ENCODE assay signal across 9 mouse cellular contexts in genomic region chr14:55763166-55763565, GRCm38 (mm10). TPM values are rescaled to one million over a fixed set of nuclear protein-coding genes. Genes with fewer than 3 reads are reported as not detected.
DNase-seq lines count a peak whose midpoint lies in the region; ATAC-seq and TF ChIP-seq lines count a peak whose summit lies in the region.
"Had no signal": no experiment of that assay in that cellular context is flagged by ENCODE, and none has a peak within 500 bp of the region (broad histone marks: within the 10 kb centered on the region; RNA-seq: fewer than 3 reads in every experiment).

No protein-coding gene starts in this region.

- no peak for DNase-seq in left cerebral cortex, adult 2 months (ENCODE audit: extremely low spot score in 1 of 2, low spot score in 2 of 2)
- DNase-seq in left cerebral cortex, postnatal 14 days (ENCODE audit: low spot score in 2 of 2): no peak
- no peak for DNase-seq in embryonic facial prominence, embryonic 14.5 days (ENCODE audit: low spot score)
- no peak for DNase-seq in limb, embryonic 10.5 days (ENCODE audit: low spot score)
- DNase-seq in midbrain, postnatal 0 days (ENCODE audit: low spot score): no peak
- no peak for DNase-seq in adrenal gland, adult (ENCODE audit: inconsistent age in 2 of 2, low spot score in 1 of 2)
- no peak for DNase-seq in left cerebral cortex, postnatal 4 days

- ATAC-seq in embryonic facial prominence, embryonic 14.5 days (ENCODE audit: low read depth): no peak
- ATAC-seq in midbrain, postnatal 0 days (ENCODE audit: low FRiP score): no peak
- no peak for ATAC-seq in erythroblast, adult 5-6 weeks (replicated peaks; ENCODE audit: low FRiP score, poor library complexity, severe bottlenecking)

- H3K9me3 ChIP-seq in embryonic facial prominence, embryonic 14.5 days (ENCODE audit: control insufficient read depth, low read length): no peaks in the 10 kb centered on the region
- H3K9me3 ChIP-seq in limb, embryonic 10.5 days (replicated peaks): no peaks in the 10 kb centered on the region
- no peaks in the 10 kb centered on the region for H3K9me3 ChIP-seq in midbrain, postnatal 0 days (ENCODE audit: low read length)

- H3K27ac ChIP-seq in left cerebral cortex, adult 2 months: 0 out of 2 replicates have a peak overlapping the region, but pooled peaks have one; percentile 8
- H3K27ac ChIP-seq in embryonic facial prominence, embryonic 14.5 days (replicated peaks; ENCODE audit: low read depth, low read length): peak overlapping the region; percentile 40; the same call in 1 of the 2 replicates
- peak overlapping the region; percentile 91; the same call in 1 of the 2 replicates for H3K27ac ChIP-seq in limb, embryonic 10.5 days
- H3K27ac ChIP-seq in midbrain, postnatal 0 days (ENCODE audit: low read depth, low read length): 0 out of 2 replicates have a peak overlapping the region, but pooled peaks have one; percentile 71

- H3K4me3 ChIP-seq in left cerebral cortex, adult 2 months: no peak overlapping the region
- H3K4me3 ChIP-seq in embryonic facial prominence, embryonic 14.5 days (ENCODE audit: low read depth, low read length): no peak overlapping the region; the same call in 1 of the 2 replicates
- H3K4me3 ChIP-seq in limb, embryonic 10.5 days: 0 out of 2 replicates have a peak overlapping the region, but pooled peaks have one; percentile 70
- no peak overlapping the region for H3K4me3 ChIP-seq in midbrain, postnatal 0 days (ENCODE audit: low read depth, low read length)

- H3K27me3 ChIP-seq in embryonic facial prominence, embryonic 14.5 days (replicated peaks; ENCODE audit: control insufficient read depth, insufficient read depth, low read length): peaks cover 37% of the 10 kb centered on the region
- peaks cover 77% of the 10 kb centered on the region for H3K27me3 ChIP-seq in limb, embryonic 10.5 days (ENCODE audit: low read depth, poor library complexity, severe bottlenecking)
- H3K27me3 ChIP-seq in midbrain, postnatal 0 days (ENCODE audit: insufficient read depth, low read length): peaks cover 15% of the 10 kb centered on the region; the same call in 1 of the 2 replicates

- WGBS in embryonic facial prominence, embryonic 14.5 days: 56% methylated on average over 7 of the region's 7 CpGs
- 70% methylated on average over 7 of the region's 7 CpGs for WGBS in limb, embryonic 10.5 days
- 62% methylated on average over 7 of the region's 7 CpGs for WGBS in midbrain, postnatal 0 days

- no peak for TF ChIP-seq CTCF in left cerebral cortex, adult 2 months (IDR thresholded peaks at IDR 0.05)
- TF ChIP-seq CTCF in midbrain, postnatal 0 days (IDR thresholded peaks at IDR 0.05): no peak

- intact Hi-C loops in left cerebral cortex, adult 2 months (cut with DNase I): loop anchor here (5.0 kb wide), 1 partner anchor 139 kb away; the partner anchor contains the start of gene Sdr39u1
- intact Hi-C loops in left cerebral cortex, postnatal 14 days (cut with DNase I): no loop called here
- intact Hi-C loops in left cerebral cortex, postnatal 4 days (cut with DNase I): no loop called here

- peaks cover 9% of the 10 kb centered on the region; the same call in 1 of the 2 replicates for H3K4me1 ChIP-seq in embryonic facial prominence, embryonic 14.5 days (ENCODE audit: control insufficient read depth, insufficient read depth, low read length)
- peaks cover 28% of the 10 kb centered on the region for H3K4me1 ChIP-seq in limb, embryonic 10.5 days
- peaks cover 10% of the 10 kb centered on the region; the same call in 1 of the 2 replicates for H3K4me1 ChIP-seq in midbrain, postnatal 0 days (ENCODE audit: insufficient read depth, low read length)

- peak overlapping the region; percentile 76 for H3K9ac ChIP-seq in embryonic facial prominence, embryonic 14.5 days (ENCODE audit: low read depth, low read length)
- 0 out of 2 replicates have a peak overlapping the region, but pooled peaks have one; percentile 77 for H3K9ac ChIP-seq in midbrain, postnatal 0 days (replicated peaks; ENCODE audit: low read length, poor library complexity, severe bottlenecking)

- peak overlapping the region; percentile 95 for H3K4me2 ChIP-seq in embryonic facial prominence, embryonic 14.5 days (ENCODE audit: low read depth, low read length)
- no peak overlapping the region; the same call in 1 of the 2 replicates for H3K4me2 ChIP-seq in midbrain, postnatal 0 days (ENCODE audit: low read depth, low read length, poor library complexity, severe bottlenecking)

- no peaks in the 10 kb centered on the region for H3K36me3 ChIP-seq in embryonic facial prominence, embryonic 14.5 days (ENCODE audit: control insufficient read depth, insufficient read depth, low read length)
- H3K36me3 ChIP-seq in limb, embryonic 10.5 days: no peaks in the 10 kb centered on the region; the same call in 1 of the 2 replicates
- no peaks in the 10 kb centered on the region for H3K36me3 ChIP-seq in midbrain, postnatal 0 days (ENCODE audit: insufficient read depth, low read length)

RNA-seq across cellular contexts. Expression of gene Ltb4r2, which starts 1.9 kb away (rescaled TPM):
- total RNA-seq in left cerebral cortex, adult 2 months (2021): under 1 TPM; 0.33 to 0.38 TPM
- under 1 TPM; 0.22 to 0.42 TPM for total RNA-seq in left cerebral cortex, postnatal 14 days (2021)
- 0.47 and 0.51 TPM in 2 replicates for polyA plus RNA-seq in embryonic facial prominence, embryonic 14.5 days (2014; fragmentation: Nextera tagmentation; extraction: Ambion mirVana)
- 0.23 and 0.30 TPM in 2 replicates for polyA plus RNA-seq in limb, embryonic 10.5 days (2016; fragmentation: Nextera tagmentation; extraction: Ambion mirVana)
- 0.38 and 1.6 TPM in 2 replicates for total RNA-seq in midbrain, postnatal 0 days (2014; rRNA removed)
- polyA plus RNA-seq in midbrain, postnatal 0 days (2015; fragmentation: Nextera tagmentation; extraction: Ambion mirVana): 0.43 and 0.60 TPM in 2 replicates
- 1 to 10 TPM in 1 of 2 experiments, under 1 TPM in 1; 0.79 to 1.0 TPM for total RNA-seq in left cerebral cortex, postnatal 4 days (2021)
- total RNA-seq in erythroblast, adult 5-6 weeks (2015; ENCODE audit: low replicate concordance): not detected in 2 replicates
- total RNA-seq in erythroblast, adult 5-6 weeks (2017; ENCODE audit: low replicate concordance): 0.14 TPM in 1 of 2 replicates, not detected in the other

RNA-seq across cellular contexts. Expression of gene Ltb4r1, which starts 2.6 kb away (rescaled TPM):
- under 1 TPM; 0.33 to 0.50 TPM for total RNA-seq in left cerebral cortex, adult 2 months (2021)
- total RNA-seq in left cerebral cortex, postnatal 14 days (2021): under 1 TPM; 0.24 to 0.40 TPM
- 0.24 and 0.56 TPM in 2 replicates for polyA plus RNA-seq in embryonic facial prominence, embryonic 14.5 days (2014; fragmentation: Nextera tagmentation; extraction: Ambion mirVana)
- polyA plus RNA-seq in limb, embryonic 10.5 days (2016; fragmentation: Nextera tagmentation; extraction: Ambion mirVana): 0.14 and 0.26 TPM in 2 replicates
- 0.88 and 1.8 TPM in 2 replicates for total RNA-seq in midbrain, postnatal 0 days (2014; rRNA removed)
- polyA plus RNA-seq in midbrain, postnatal 0 days (2015; fragmentation: Nextera tagmentation; extraction: Ambion mirVana): 0.94 and 1.1 TPM in 2 replicates
- total RNA-seq in left cerebral cortex, postnatal 4 days (2021): 1 to 10 TPM; 1.0 to 1.4 TPM
- total RNA-seq in erythroblast, adult 5-6 weeks (2015; ENCODE audit: low replicate concordance): 6.3 and 14.8 TPM in 2 replicates
- total RNA-seq in erythroblast, adult 5-6 weeks (2017; ENCODE audit: low replicate concordance): 9.3 and 21.8 TPM in 2 replicates

RNA-seq across cellular contexts. Expression of gene Cideb, which starts 4.9 kb away (rescaled TPM):
- total RNA-seq in left cerebral cortex, adult 2 months (2021): 1 to 10 TPM; 2.5 to 2.7 TPM
- total RNA-seq in left cerebral cortex, postnatal 14 days (2021): under 1 TPM; 0.68 to 0.93 TPM
- 0.33 and 0.59 TPM in 2 replicates for polyA plus RNA-seq in embryonic facial prominence, embryonic 14.5 days (2014; fragmentation: Nextera tagmentation; extraction: Ambion mirVana)
- polyA plus RNA-seq in limb, embryonic 10.5 days (2016; fragmentation: Nextera tagmentation; extraction: Ambion mirVana): 0.24 TPM in 1 of 2 replicates, not detected in the other
- total RNA-seq in midbrain, postnatal 0 days (2014; rRNA removed): 0.66 and 2.6 TPM in 2 replicates
- polyA plus RNA-seq in midbrain, postnatal 0 days (2015; fragmentation: Nextera tagmentation; extraction: Ambion mirVana): 0.25 and 1.1 TPM in 2 replicates
- under 1 TPM in 1 of 2 experiments, not detected in 1; 0.90 TPM for total RNA-seq in left cerebral cortex, postnatal 4 days (2021)
- total RNA-seq in erythroblast, adult 5-6 weeks (2015; ENCODE audit: low replicate concordance): 2.1 TPM in 1 of 2 replicates, not detected in the other
- 0.94 TPM in 1 of 2 replicates, not detected in the other for total RNA-seq in erythroblast, adult 5-6 weeks (2017; ENCODE audit: low replicate concordance)
- polyA plus RNA-seq: forebrain, embryonic 16.5 days had no signal

RNA-seq across cellular contexts. Expression of gene Nop9, which starts 17.7 kb away (rescaled TPM):
- total RNA-seq in left cerebral cortex, adult 2 months (2021): 10 to 100 TPM in 1 of 2 experiments, 1 to 10 TPM in 1; 9.6 to 12.9 TPM
- total RNA-seq in left cerebral cortex, postnatal 14 days (2021): 10 to 100 TPM; 13.4 to 13.9 TPM
- 32.6 and 36.9 TPM in 2 replicates for polyA plus RNA-seq in embryonic facial prominence, embryonic 14.5 days (2014; fragmentation: Nextera tagmentation; extraction: Ambion mirVana)
- polyA plus RNA-seq in limb, embryonic 10.5 days (2016; fragmentation: Nextera tagmentation; extraction: Ambion mirVana): 68.7 and 71.4 TPM in 2 replicates
- 22.0 and 30.4 TPM in 2 replicates for total RNA-seq in midbrain, postnatal 0 days (2014; rRNA removed)
- 17.3 and 17.8 TPM in 2 replicates for polyA plus RNA-seq in midbrain, postnatal 0 days (2015; fragmentation: Nextera tagmentation; extraction: Ambion mirVana)
- total RNA-seq in left cerebral cortex, postnatal 4 days (2021): 10 to 100 TPM; 19.5 to 20.1 TPM
- total RNA-seq in erythroblast, adult 5-6 weeks (2015; ENCODE audit: low replicate concordance): 6.5 and 11.3 TPM in 2 replicates
- total RNA-seq in erythroblast, adult 5-6 weeks (2017; ENCODE audit: low replicate concordance): 3.7 and 3.9 TPM in 2 replicates

RNA-seq across cellular contexts. Expression of gene Dhrs1, which starts 17.7 kb away (rescaled TPM):
- 10 to 100 TPM; 76.5 to 88.8 TPM for total RNA-seq in left cerebral cortex, adult 2 months (2021)
- 100 to 1,000 TPM in 1 of 2 experiments, 10 to 100 TPM in 1; 99.8 to 104 TPM for total RNA-seq in left cerebral cortex, postnatal 14 days (2021)
- polyA plus RNA-seq in embryonic facial prominence, embryonic 14.5 days (2014; fragmentation: Nextera tagmentation; extraction: Ambion mirVana): 76.5 and 83.8 TPM in 2 replicates
- 65.2 and 67.4 TPM in 2 replicates for polyA plus RNA-seq in limb, embryonic 10.5 days (2016; fragmentation: Nextera tagmentation; extraction: Ambion mirVana)
- 75.1 and 94.0 TPM in 2 replicates for total RNA-seq in midbrain, postnatal 0 days (2014; rRNA removed)
- 72.0 and 73.3 TPM in 2 replicates for polyA plus RNA-seq in midbrain, postnatal 0 days (2015; fragmentation: Nextera tagmentation; extraction: Ambion mirVana)
- 10 to 100 TPM; 63.2 to 75.1 TPM for total RNA-seq in left cerebral cortex, postnatal 4 days (2021)
- 22.4 and 27.1 TPM in 2 replicates for total RNA-seq in erythroblast, adult 5-6 weeks (2015; ENCODE audit: low replicate concordance)
- total RNA-seq in erythroblast, adult 5-6 weeks (2017; ENCODE audit: low replicate concordance): 3.9 and 14.9 TPM in 2 replicates

Comparison
In these comparisons a context has a peak if more than half of its experiments do, and no peak if none do; other contexts are left out.
1. H3K27ac ChIP-seq: peak in every context shown above with its lines; median percentile 91 in limb, embryonic 10.5 days; 71 in midbrain, postnatal 0 days; 40 in embryonic facial prominence, embryonic 14.5 days; 8 in left cerebral cortex, adult 2 months.